Mouse (Mus musculus) monocyte, adult 5-6 weeks (primary cell): ENCODE data around the gene Pax5. TPM values are rescaled to one million over a fixed set of nuclear protein-coding genes. Genes with fewer than 3 reads are reported as not detected.

Experiments
- ATAC-seq: fragments of 153-309, 156-312 bp; replicated peaks from 2 replicates; pipeline ENCODE4 v1.8.0; 2017; ENCODE audit warnings: mild to moderate bottlenecking; ENCODE audit not compliant: low TSS enrichment, insufficient number of reproducible peaks, severe bottlenecking, poor library complexity, low FRiP score
- total RNA-seq: library from RNA; stranded (forward); fragments of 200-1000, 200-491, 200-594 nt; gene quantifications from 3 replicates; pipeline ENCODE4 v1.2.3, GENCODE M21; 2017

Pax5 gene
- total RNA-seq, 1 experiment from 2014 or later = 11.9 TPM

DNA sequence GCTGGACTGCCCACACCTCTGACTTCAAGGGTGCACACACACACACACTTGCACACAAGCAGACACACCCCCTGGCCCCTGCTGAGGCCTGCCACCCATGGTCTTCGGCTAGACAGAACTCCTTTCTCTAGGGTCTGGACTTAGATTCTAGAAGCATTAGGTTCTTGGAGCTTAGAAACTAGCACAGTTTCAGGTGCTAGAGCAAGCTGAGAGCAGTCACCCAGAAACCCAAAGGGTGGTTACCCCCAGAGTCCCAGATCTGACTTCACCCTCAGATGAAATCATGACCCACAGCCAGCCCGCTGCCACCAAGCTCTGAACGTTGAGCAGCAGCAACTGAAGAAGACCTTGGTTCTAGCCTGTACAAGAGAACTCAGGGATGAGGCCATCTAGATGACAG, 38.8 kb downstream of the Pax5 start:
- ATAC-seq = no peak

GRCm38 (mm10) chr4:44671035-44671434, 39.3 kb downstream of the Pax5 start:
- ATAC-seq = no peak

DNA sequence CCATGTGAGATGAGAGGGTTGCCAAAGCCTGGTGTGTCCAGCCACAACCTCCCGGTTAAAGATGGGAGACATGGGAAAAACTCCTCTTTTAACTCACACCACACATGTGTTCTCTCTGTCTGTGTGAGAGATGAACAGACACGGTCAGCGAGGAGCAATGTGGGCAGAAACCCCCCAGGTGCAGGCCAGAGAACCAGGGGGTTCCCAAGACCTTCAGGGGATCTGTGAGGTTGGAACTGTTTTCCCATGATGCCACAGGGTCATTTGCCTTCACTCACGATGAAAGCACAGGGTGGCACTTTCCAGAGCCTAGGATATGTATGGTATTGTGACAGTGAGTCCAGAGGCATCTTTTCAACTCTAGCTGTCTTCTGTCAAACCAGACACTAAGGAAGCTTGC, 39.9 kb downstream of the Pax5 start:
- ATAC-seq = no peak

GRCm38 (mm10) chr4:44669485-44670181, 40.7 kb downstream of the Pax5 start:
- ATAC-seq = no peak

DNA sequence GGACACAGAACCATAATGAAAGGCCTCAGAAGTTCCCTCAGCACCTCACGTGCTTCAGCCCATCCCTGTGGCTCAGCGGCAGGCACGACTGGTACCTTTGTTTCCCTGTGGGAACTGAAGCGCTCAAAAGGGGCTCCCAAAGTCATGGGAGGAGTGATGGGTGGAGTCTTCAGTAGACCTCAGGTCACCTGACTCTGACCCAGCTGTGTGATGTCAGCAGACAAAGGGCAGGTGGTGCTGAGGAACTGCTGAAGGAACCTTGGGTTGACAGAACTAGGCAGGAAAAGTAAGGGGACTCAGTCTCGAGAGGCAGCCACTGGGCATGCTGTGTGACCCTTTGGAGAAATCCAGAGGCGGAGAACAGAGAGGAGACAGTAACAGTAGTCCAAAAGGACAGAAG, 41.7 kb downstream of the Pax5 start:
- no peak for ATAC-seq

DNA sequence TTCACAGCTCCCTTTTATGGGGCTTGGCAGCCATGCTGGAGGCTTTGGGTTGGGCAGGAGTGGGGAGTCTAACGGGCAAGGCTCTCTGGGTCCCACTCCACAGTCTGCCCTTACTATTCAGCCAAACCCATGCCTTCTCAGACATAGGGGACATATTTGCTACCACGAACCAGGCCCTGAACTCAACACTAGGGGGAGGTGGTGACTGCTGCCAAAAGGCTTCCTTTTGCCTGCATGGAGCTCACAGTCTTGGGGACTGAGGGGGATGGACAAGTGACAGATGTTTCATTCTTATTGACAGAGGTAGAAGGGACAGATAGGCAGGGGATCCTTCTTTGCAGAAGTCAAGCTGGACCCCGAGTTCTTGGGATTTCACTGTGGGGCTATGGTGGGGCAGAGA, 42.1 kb downstream of the Pax5 start:
- ATAC-seq = no peak

DNA sequence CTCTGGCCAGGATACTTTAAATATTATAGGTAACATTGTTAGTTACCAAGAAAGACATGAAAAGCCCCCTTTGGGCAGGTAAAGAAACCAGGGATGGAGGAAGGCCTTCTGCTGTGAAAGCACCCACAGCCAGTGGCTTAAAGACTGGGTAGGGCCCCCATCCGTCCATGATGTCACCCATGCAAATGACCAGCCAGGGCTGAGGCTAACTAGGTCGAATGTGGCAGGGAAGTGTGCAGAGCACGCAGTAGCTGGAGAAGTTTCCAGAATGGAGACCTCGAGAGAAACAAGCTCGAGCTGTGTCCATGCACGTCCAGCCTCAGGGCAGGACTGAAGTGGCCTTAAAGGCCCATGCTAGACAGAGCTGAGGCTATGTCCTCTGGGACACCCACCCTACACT, 42.9 kb downstream of the Pax5 start:
- ATAC-seq = no peak

GRCm38 (mm10) chr4:44664767-44665056, 45.6 kb downstream of the Pax5 start:
- no peak for ATAC-seq

DNA sequence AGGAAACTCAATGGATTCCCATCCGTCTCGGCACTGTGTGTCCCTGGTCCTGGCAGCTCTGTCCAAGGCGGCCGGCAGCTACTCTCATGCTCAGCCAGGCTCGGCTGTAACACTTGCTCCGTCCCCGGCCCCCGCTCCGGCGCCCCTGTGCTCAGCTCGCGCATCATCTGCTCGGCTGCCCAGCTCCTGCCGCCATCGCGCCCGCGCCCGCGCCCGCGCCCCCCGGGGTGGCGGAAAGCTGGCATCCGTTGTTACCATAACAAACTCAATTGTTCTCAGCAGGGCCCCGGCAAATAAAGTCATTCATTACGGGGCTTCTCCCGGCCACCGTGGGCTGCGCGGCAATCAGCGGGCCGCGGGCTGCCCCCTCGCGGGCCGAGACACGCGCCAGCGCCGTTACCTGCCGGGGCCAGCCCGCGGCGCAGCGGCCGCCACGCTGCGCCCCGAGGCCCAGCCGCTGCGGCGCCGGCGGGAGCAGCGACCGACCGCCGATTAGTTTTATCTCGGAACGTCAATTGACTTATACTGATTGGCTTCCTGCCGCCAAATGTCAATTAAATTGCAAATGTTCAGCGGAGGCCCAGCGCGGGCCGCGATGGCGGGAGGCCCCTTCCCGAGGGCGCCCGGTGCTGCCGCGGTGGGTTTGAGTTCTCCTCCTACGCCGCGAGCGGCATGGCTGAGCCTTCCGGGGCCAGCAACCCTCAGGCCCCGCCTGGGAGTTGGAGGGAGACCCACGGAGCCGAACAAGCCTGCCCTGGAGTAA, 46.1 kb downstream of the Pax5 start:
- ATAC-seq = no peak

DNA sequence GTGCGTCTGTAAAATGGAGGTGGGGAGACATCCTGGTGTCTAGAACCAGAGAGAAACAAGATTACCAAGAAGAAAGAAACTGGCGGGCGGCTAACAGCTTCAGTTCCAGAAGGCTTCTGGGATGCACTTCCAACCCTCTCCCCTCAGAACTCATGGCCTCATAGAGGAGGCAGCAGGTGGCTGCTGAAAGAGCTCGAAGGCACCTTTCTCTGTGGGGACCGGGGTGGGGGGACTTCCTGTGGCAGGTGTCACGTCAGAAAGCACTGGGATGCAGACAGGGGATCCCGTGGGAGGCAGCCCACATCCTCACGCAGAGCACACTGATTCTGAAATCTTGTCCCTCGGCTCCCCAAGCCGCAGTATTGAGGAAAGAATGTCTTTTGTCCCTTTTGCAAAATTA, 46.8 kb downstream of the Pax5 start:
- no peak for ATAC-seq

DNA sequence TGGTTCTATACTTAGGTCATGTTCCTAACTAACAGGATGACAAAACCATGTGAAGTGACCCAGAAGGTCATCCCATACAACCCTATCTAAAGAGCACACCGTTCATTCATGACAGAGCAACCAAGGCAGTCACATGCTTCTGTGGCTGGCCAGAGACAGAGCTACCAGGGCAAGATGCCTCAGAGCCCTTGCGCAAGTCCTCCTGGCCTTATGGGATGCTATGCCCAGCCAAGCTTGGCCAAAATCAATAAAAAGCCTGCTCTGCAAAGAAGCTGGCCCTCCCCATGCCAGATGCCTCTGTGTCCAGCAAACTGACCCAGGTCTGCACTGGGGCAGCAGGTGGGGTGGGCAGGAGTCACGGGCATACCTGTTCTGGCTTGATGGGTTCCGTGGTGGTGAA, 65.1 kb downstream of the Pax5 start:
- ATAC-seq = no peak

DNA sequence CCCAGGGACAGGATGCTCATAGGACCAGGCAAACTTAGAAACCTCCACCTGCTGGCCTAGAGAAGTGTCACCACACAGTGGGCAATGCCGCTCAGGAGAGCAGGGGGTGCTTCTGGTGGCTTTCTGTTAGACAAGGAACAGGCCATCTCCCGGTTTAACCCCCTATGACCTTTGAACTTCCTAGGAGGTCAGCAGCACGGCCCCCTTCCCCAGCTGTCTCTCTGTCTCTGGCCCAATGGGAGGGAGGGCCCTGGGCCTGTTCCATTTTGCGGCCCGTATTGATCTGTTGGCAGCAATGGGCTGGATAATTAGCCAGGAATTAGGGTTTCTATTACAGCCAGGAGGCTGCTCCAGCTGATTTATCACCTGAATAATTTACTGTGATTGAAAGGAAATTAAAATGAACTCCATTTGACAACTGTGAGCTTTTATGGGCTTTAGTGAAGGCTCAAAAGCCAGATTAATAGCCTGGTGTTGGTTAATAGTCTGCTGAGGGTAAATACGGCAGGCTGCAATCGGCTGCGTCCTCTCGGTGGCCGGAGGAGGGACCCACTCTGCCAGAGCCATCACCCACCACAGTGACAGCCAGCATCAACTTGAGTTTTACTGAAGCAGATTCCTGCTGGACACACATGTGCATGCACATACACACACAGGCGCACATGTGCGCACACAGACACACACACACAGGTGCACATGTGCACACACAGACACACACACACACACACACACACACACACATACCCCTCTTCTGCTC, 68.3 kb downstream of the Pax5 start:
- no peak for ATAC-seq

DNA sequence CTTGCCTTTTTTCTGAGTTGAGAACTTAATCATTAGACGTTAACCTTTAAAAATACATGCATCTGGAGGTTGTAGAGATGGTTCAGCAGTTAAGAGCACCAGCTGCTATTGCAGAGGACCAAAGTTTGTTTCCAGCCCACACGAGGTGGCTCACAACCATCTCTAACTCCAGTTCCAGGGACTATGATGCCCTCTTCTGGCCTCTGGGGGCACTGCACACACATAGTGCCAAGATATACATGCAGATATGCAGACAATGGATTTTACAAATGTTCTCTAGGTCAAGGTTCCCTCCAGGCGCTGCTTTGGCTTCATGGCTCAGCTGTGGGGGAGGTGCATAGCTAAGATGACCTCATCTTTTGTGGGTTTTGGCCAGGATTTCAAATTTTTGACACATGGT, 74.7 kb downstream of the Pax5 start:
- ATAC-seq = no peak

DNA sequence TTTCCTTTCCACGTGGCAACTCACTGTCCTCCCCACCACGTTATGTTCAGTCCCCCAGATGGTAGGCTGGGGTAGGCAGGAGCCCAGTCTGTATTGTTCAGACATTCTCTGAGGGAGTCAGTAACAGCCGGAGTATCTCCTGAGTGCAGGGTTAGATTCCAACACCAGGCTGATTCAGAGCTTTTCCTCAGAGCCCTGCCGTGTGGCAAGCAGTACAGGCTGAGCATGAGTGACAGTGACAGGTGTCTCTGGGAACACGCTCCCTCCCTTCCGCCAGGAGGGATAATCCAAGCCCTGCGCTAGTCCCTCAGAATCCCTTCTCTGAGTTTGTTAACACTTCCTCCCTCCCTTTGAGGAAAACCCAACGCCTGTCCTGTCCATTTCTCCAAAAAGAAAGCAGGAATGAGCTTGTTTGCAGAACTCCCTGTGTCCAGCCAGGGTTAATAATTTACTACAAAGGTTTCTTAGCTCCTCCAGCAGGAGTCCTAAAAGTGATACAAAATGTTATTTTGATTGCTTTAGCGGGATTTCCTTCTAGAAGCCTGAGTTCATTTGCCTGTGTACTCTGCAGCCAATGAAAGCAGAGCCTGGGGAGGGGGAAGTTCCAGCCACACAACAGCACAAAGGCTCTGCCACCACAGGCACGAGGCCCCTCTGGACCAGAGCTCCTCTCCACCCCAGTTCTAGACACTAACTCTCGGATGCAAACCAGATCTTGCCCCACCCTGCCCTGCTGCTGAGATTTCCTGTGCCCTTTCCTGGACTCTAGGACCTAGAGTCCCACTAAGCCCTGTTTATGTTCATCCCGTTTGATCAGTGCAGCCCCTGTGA, 76.4 kb downstream of the Pax5 start:
- ATAC-seq = no peak

GRCm38 (mm10) chr4:44630059-44630458, 80.2 kb downstream of the Pax5 start:
- no peak for ATAC-seq

DNA sequence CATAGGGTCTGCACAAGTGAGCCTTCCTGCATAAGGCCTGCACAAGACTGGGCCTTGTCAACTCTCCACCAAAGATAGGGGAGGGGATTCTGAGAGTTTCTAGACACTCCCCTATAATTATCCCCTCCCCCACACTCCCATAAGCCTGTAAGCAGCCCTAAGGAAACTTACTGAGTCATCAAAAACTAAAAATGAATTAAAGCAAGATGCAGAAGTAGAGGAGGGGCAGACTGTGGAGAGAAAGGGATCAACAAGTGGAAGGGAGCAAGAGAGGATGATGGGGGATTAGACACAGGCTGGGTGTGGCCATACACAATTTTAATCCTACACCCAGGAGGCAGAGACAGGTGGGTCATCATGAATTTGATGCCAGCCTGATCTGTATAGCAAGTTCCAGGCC, 82.4 kb downstream of the Pax5 start:
- ATAC-seq = no peak

DNA sequence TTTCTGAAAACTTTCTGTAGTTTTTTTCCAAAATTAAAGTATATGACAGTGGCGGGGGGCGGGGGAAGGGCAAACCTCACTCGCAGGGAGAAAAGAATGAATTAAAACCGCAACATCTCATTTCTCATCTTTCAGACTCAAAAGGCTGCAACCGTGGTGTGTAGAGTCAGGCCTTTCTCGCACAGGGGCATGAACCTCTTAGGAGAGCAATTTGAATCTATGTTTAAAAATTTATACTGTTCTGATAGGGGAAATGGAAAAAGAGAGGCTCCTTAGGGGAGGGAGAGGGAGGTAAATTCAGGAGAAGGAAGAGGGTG, 85.2 kb downstream of the Pax5 start:
- no peak for ATAC-seq

- ATAC-seq = no peak
These were observed 85.8 kb downstream of the Pax5 start for GRCm38 (mm10) chr4:44624232-44625107.

- ATAC-seq = no peak
These were observed 86.9 kb downstream of the Pax5 start for GRCm38 (mm10) chr4:44623435-44623727.
